Mouse (Mus musculus) yolk sac, embryonic 10.5 days (tissue): ENCODE results near the gene Haus4.

Source experiments
- DNase-seq: peaks from one replicate; pipeline ENCODE4 v3.0.0-alpha.2; 2017; ENCODE audit warnings: low spot score

The Haus4 gene

DNA sequence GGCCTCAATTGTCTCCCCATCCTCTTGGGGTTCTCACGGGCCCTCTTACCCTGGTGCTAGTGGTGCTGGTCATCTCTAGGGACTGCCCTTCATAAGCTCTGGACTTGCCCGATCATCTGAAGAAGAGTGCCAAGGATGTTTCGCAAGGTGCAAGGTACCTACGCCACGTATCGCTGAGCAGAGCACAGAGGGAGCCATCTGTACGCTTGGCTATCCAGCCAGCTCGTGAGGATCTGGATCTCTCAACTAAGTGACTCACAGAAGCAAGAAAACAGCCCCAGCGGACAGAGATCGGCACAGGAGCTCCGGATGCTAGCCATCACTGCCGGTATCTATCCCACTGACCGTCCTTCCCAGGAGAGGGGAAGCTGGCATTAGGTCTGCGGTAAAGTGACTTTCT is 57.7 kb downstream of the Haus4 start:
- no peak for DNase-seq

- peak; percentile 26 for DNase-seq
Measured at GRCm38 (mm10) chr14:54494234-54494633, 60.2 kb downstream of the Haus4 start.

- DNase-seq: no peak
Measured at GRCm38 (mm10) chr14:54493236-54493635, 61.2 kb downstream of the Haus4 start.

DNA sequence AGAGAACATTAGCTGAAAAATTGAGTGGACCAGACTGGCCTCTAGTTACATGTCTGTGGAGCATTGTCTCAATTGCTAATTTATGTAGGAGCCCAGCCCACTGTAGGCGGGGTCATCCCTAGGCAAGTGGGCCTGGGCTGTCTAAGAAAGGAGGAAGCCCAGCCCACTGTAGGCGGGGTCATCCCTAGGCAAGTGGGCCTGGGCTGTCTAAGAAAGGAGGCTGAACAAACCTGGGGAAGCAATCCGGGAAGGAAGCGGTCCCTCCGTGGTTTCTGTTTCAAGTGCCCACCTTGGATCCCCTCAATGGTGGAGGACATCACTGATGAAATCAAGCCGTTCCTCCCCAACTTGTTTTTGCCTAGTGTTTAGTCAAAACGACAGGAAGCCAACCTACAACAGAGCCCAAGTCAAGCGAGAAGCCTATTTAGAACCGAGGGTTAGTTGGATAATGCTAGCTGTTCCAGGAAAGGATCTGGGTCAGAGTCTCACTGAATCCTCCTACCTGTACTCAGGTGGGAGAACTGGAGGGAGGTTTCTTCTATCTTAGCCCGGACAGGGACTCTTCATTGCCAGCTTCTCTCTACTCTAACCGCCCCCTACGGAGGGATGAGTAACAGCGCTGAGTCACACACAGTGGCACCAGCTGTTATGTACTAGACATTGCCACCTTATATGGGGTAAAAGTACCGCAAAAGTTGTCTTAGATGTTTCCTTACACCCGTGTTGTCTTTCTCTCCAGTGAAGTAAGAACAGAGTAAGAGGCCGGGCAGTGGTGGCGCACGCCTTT is 61.9 kb downstream of the Haus4 start:
- DNase-seq: no peak
